Mouse (Mus musculus) heart, postnatal 10 days (tissue): ENCODE measurements at regions not wholly inside any gene's neighbourhood (a gene's known extent, or its start where the extent isn't known, plus 50 kb on each side); places are given as distances from the start of the nearest gene placed in this dataset.

Experiments
- DNase-seq, 2 experiments: peaks; one replicate each; pipeline ENCODE4 v3.0.0; 2021
- intact Hi-C: fragments of 180-260 bp; cut with DNase I; formaldehyde crosslinking; loops from one replicate; pipeline ENCODE4 v1.15.1; 2025

DNA sequence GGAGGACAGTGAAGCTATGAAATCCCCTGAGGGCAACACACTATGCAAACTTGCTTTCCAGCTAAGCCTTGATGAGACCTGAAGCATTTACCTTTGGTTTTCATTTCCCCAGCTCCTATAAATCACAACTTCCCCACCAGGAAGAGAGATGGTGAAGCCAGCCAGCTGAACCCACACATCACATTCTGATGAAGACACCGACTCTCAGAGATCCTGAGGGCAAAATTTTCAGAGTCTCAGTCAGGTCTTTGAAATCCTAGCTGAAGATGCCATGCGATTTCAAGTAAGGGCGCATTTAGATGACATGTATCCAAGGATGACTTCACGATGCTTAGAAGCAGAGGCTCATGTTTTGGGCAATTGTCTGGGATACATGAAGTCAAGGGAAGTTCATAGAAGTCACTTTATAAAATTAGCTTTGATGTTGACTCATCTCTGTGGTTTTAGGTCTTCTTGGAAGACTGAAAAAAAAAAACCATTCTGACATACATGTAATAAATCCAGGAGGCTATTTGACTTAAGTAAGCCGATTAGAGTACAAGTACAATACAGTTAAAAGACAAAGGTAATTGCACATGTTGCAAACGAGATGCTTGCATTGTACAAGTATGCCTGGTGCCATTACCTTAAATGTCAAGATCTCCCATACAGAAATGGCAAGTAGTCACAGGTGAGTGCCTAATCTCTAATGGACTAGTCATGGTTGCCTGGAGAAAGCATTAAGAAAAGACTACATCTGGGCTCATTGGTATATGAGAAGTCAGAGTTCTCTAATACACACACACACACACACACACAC, 391.1 kb upstream of the Prickle1 start:
- intact Hi-C loops = no loop called here

DNA sequence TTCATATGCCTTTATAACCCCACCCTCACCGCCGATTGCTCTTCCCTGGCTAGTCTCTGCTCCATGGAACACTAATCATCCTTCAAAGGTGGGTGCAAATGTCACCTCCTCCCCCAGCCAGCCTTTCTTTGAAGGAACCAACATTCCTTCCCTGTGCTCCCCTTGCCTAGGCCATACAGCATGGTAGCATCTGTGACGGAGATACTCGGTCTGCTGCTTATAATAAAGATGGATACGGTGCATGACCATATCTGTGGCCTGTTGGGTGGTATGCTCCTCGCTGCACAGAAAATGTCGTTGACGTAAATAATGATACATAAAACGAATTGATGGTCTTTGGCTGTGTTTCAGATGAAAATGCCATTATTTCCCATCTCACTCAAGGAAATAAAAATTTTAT, 386.4 kb upstream of the Prickle1 start:
- intact Hi-C loops = no loop called here
- DNase-seq = no peak

More for the DNA sequence above, 391.1 kb upstream of the Prickle1 start:
- no peak for DNase-seq

DNA sequence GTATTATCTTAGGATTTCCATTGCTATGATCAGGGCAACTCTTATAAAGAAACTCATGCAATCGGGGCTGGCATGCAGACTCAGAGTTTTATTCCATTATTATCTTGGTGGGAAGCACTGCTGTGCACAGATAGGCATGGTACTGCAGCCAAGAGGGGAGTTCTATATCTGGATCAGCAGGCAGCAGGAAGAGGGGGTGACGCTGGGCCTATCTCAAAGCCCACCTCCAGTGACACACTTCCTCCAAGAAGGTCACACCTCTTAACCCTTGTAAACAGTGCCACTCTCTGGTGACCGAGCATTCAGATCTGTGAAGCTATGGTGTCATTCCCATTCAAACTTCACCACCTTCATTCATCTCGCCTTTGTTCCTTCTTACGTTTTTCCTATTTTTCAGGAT, 381.8 kb upstream of the Prickle1 start:
- intact Hi-C loops = loop anchor here (1.0 to 5.0 kb wide), 2 partner anchors 385 to 400 kb away; no protein-coding TSS in a partner anchor
- peak; percentile 32 to 45 for DNase-seq

DNA sequence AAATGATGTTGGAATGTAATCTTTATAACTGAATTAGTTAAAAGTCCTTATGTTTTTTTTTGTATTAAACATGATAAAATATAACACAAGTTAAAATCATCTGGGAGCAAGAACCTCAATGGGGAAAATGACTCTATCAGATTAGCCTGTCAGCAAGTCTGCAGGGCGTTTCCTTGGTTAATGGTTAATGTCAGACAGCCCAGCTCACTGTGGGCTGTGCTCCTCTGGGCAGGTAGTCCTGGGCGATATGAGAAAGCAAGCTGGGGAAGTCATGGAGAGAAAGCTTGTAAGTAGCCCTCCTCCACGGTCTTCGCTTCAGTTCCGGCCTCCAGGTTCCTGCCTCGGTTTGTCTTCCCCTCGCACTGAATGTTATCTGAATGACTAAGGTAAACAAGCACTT, 379.0 kb upstream of the Prickle1 start:
- no peak for DNase-seq
- intact Hi-C loops = loop anchor here (5.0 kb wide), 2 partner anchors 87 to 397 kb away; no protein-coding TSS in a partner anchor

DNA sequence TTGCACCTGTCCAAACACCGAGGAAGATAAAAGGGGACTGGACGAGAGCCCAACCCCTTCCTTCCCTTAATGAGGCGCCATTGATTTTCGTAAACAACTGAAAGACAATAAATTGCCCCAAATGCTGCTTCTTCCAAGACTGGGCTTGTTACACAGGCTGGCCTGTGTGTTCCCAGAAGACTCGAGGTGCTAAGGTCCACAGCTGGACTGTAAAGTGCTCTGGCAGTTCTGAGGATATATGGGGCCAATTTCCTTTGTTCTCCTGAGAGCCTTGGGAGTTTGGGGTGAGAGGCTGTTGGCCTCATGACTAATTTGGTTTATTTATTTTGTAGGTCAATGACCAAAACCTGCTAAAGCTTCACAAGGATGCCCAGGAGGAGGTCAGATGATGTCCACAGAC, 377.3 kb upstream of the Prickle1 start:
- no peak for DNase-seq
- intact Hi-C loops = loop anchor here (5.0 kb wide), 1 partner anchor 86 kb away; no protein-coding TSS in a partner anchor

DNA sequence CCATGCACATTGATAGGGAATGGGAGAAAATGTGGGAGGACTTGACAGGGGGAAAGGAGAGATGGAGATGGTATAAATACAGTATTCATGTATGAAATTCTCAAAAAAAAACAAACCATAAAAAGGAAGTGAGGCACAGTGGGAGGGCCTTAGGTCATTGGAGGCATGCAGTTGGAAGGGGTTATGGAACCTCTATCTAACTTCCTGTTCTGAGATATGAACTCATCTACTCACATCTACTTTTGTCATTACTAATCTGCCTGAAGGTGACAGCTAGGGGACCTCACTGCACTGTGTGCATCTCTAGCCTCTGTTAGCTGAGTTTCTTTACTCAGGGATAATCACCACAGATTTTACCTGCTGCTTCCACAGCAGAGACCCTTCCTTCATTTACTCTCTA, 366.3 kb upstream of the Prickle1 start:
- DNase-seq = no peak
- intact Hi-C loops = no loop called here

DNA sequence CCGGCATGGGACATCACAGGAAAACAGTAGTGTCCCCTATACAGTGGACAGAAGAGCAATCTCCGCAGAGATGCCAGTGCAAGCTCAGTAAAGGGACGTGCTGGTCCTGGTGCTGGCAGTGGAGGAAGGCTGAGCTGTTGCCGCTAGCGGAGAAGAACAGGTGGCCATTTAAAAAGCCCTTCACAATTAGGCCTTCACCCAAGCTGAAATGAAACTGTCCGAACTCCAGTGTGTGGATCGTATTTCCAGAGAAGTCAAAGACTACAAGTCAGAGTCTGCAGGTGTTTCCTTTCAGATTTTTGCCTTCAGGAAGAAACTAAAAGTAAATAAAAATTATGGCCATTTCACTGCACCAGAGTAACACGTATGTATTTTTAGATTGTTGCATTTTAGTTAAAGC, 364.2 kb upstream of the Prickle1 start:
- intact Hi-C loops = no loop called here
- DNase-seq = no peak

DNA sequence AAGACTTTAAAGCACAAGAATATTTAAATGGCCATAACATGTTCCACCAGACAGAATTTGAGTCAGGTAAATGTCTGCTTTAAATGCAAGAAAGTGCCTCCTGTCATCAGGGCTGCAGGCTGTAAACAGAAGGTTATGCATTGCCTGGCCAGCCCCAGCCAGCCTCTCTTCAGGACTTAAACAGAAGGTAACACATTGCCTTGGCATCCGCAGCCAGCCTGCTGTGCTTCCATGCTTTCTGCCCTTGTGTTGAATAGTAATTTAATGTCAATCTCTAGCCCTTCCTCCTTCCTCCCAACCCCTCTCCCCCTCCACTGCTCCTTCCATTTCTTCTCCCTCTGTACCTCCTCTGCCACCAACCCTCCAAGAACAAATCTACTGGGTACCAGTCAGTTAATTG, 362.4 kb upstream of the Prickle1 start:
- DNase-seq = no peak
- intact Hi-C loops = no loop called here

DNA sequence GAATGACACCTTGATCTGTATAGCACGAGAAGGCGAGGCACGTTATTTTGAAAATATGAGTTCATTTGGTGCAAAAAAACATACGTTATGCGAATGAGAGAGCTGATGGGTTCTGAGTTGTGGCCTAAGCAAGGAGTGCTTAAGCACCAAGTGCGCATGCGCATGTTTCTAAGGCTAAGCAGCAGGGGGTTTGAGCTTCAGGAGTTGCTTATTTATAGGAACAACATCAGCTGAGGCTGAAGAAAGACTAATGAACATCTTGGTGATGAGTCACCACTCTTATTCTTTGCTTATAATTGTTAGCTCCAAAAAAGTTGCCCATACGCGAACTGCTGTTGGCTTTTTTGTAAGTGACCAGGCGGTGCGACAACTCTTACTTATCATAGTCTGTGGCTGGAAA, 361.1 kb upstream of the Prickle1 start:
- DNase-seq = no peak
- intact Hi-C loops = no loop called here

DNA sequence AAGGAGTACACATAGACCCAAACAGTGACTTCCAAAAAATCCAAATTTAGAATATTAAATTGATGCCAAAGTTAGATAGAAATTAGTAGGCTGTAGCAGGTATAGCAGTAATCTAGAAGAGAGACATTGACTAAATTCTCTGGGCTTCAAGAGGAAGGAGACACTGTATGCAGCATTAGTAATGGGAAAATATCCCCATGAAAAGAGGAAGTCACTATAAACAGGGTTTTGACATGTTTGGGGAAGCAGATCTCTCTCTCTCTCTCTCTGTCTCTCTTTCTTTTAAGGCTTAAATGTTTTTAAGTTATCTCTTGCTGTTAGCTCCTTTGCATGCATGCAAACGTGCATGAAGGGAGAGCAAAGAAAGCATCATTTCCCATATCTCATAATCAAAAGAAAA, 357.9 kb upstream of the Prickle1 start:
- intact Hi-C loops = no loop called here
- DNase-seq = no peak

DNA sequence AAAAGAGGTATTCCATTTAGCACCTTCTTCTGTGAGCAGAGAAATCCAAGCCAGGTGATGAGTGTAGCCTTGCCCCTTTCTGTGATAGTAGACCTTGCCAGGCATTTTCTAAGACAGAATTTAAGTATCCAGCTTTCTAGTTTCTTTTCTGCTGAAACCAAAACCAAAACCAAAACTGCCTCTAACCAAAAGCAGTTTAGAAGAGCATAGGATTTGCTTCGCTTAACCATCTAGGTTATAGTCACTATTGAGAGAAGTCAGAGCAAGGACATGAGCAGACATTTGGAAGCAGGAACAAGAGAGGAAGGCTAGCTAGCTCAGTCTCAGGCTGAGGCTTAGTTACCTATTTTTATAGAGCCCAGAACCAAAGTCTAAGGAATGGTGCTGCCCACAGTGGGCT, 354.8 kb upstream of the Prickle1 start:
- DNase-seq = no peak
- intact Hi-C loops = no loop called here

DNA sequence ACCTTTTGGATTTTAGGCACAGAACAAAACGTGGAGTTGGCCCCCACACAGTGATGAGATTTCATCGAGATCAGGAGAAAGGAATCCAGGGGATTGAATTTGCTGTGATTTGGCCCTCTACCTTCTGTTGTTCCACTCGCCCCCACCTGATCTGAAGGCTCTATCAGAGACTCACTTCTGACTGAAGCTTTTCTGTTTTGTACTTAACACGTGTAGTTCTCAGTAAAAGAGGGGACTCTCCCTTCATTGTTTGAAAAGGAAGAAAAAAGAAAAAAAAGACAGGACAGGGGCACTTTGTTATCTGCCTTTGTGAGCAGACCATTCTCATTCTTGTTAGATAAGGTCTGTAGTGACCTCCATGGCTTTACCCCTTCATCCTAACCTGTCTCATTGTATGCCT, 353.2 kb upstream of the Prickle1 start:
- DNase-seq = no peak
- intact Hi-C loops = no loop called here

DNA sequence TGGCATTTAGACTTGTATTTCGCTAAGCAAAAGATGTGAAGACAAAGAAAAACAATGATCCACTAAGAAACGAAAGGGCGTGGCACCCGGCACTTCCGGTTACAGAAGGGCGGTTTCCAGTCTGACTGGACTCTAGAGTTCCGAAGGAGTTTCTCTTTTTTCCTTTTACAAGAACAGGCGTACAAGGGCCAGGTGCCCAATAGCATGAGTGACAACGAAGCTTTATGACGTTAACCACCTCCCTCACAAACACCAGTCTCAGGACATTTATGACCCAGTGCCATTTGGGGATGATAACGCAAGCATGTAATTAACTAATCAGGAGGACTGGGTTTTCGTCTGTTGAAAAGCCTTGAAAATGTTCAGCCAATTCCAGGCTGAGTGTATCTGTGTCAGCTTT, 347.9 kb upstream of the Prickle1 start:
- intact Hi-C loops = no loop called here
- DNase-seq = no peak

DNA sequence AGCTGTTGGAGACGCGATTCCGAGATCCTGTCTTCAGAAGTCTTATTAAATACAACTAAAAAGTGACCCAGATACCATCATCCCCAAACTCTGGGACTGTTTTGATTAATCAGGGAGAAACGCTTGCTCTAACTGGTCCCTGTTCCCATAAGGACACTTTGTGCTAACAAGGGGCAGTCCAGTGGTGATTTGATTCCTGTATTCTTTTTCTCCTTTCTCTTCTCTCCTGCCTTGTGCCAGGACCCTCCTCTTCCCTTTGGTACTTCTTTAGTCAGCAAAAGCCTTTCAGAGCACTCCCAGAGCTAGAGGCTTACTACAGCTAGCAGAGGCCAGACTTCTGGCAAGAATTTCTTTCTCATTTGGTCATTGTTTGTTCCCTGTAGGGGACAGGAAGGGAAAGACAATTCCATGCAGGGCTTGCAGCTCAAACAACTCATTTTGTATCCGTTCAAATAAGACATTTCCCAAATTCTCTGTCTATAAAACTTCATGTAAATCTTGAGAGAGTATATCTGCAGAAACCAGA, 337.3 kb upstream of the Prickle1 start:
- intact Hi-C loops = no loop called here
- peak in 1 of 2 experiments; percentile 21 for DNase-seq

DNA sequence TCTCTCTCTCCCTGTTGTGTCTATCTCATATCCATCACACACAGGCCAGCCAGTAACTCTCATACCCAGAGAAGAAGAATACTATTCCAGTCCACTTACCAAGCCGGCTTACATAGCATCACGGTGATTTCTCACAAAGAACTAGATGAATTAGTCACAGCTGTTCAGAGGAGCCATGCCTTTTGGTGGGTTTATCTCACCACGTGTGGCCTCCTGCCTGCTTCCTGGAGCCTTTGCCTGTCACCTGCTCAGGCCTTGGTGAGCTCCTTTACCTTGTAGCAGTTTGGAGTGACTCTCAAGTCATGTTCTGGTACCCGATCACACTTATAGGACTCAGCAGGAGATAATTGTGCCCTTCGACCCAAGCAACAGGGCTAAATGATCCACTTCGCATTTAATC, 331.2 kb upstream of the Prickle1 start:
- intact Hi-C loops = no loop called here
- DNase-seq = no peak

DNA sequence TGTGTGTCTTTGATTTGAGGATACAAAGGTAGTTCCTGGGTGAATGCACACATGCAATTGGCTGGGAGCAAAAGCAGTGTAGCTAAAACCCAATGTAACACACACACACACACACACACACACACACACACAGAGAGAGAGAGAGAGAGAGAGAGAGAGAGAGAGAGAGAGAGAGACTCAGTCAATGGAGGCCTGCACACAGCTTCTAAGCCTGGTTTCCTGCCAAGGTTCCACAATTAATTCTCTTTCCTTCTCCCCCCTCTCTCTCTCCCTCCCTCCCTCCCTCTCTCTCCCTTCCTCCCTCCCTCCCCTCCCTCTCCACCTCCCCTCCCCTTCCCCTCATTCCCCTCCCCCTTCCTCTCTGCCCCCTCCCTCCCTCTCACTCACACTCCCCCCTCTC, 330.6 kb upstream of the Prickle1 start:
- DNase-seq = no peak
- intact Hi-C loops = no loop called here

DNA sequence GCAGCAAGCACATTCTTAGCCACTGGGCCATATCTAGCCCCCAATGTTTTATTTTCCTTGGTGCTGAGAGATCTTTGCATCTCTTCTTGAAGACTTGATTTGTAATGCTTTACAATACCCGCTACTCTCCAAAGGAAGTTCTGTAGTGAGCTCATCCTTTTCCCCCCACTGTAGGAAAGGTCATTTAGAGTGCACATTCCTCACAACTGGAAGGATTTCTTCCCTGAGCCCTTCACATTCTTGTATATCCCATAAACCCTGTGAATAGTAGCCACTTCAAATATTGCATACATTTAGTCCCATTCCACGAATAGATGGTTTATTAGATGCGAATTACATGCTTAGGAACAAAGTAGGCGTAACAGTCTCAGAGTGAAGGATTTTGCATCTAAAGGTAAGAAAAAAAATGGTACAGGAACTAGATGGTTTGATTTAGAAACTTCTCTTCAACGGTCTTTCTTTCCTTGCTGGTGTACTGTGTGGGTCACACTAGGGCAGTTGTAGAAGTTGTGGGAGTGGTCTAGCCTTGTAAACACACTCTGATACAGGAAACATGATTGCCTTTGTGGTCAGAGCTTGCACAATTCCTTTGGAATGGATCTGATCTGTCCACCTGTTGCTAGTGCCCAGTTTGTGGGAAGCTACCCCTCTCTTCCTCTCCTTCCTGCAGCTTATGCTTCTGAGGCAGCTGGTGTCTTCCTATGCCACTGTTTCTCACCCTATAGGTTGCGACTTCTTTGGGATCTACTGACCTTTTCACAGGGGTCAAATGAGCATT, 326.0 kb upstream of the Prickle1 start:
- no peak for DNase-seq
- intact Hi-C loops = no loop called here

DNA sequence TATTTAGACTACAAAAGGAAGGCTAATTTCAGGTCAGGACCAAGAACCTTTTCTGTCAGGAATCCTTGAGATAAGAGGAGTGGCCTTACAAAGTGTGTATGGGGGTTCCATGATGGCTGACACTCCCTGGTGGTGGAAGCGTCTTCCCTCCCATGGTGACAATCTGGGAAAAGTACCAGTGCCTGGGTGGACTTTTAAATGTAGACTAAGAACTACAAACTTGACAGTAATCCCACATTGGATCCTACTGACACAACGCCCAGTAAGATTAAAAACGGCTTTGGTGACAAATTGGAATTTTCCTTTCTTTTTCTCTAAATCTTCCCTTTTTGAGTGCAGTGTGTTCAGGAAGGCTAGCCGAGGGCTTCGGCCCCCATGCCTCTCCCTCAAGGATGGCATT, 325.3 kb upstream of the Prickle1 start:
- intact Hi-C loops = no loop called here
- DNase-seq = no peak

DNA sequence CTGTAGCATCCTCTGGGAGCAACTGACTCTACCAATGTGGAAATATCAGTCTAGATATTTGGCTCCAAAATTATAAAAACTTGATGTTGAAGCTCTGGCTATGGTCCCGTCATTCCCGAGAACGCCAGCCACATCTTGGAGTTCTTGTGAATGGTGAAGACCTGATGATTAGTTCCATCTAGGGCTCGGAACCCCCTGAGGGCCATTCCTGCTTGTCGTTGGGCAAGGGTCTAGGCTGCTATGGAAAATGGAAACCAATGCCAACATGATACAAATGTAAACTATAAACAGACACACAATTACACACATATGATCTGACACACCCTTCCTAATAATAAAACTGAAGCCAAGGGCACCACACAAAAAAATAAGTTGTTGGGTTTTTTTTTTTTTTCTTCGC, 323.9 kb upstream of the Prickle1 start:
- intact Hi-C loops = no loop called here
- DNase-seq = no peak

DNA sequence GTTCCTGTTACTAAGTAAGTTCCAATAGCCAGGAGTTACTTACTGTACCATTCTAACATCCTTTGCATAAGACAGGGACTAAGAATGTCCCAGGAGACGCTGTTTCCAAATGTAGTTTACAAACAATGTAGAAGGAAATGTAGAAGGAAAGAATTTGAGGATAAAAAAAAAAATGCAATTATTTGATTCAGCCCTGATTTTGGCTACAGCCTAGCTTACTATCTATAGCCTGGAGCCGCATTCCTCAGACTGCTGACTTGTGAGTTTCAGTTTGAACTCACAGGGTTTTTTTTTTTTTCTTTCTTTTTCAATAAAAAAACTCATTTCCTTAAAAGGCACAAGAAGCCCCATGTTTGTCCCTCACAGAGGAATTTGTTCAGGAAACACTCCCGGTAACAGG, 321.2 kb upstream of the Prickle1 start:
- intact Hi-C loops = no loop called here
- peak in 1 of 2 experiments; percentile 9 for DNase-seq

DNA sequence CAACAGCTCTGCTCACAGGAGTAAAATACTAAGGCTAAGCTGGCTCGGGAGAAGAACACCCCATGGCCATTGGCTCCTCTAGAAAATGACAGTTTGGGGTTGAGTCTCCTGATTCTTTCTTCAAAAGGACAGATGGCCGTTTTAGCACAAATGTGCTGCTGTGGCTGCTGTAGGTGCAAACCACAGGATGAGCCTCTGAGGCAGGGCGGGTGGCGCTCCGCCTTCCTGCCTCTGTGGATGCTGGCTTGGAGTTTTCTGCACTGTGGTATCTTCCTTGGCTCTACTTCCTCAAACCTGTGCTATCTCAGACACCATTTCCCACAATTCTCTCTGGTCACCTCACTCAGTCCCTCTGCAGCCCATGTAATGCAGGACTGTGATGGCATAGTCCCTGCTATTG, 317.8 kb upstream of the Prickle1 start:
- no peak for DNase-seq
- intact Hi-C loops = no loop called here

DNA sequence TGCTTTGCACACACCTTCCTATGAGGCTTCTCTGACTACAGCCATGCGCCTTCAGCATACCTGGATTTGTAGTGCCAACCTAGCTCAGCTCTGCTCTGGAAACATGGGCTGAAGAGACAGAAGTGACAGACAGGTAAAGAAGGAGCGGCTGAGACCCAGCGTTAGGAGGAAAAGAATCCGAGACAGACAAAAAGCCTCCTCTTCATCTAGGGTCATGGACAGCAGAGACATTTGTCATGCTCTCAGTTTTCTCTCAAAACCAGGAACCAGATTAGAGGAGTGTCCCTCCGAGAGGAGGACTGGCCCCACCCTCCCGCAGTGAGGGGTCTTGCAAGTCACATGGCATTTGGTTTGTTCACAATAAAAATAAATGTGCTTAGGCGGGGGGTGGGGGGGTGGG, 317.4 kb upstream of the Prickle1 start:
- intact Hi-C loops = no loop called here
- DNase-seq = no peak
